Mouse (Mus musculus) leukemia stem cell, adult 10-12 weeks (primary cell): ENCODE data around the gene 4930503B20Rik. TPM values are rescaled to one million over a fixed set of nuclear protein-coding genes. Genes with fewer than 3 reads are reported as not detected.

Source experiments
- polyA plus RNA-seq: library from polyadenylated mRNA; stranded (reverse); fragments of >175 nt; gene quantifications from 2 replicates; pipeline ENCODE4 v1.2.3, GENCODE M21; 2012; ENCODE audit warnings: low replicate concordance

Gene 4930503B20Rik
- not detected in 2 replicates for polyA plus RNA-seq

GRCm38 (mm10) chr3:146651217-146651616 lies at the start of gene 4930503B20Rik:
TSS of gene 4930503B20Rik (minus strand) at chr3:146651317.

GRCm38 (mm10) chr3:146684811-146685675 lies 33.9 kb upstream of the 4930503B20Rik start, which contains the start of gene Samd13:
TSS of gene Samd13 (minus strand) at chr3:146685592.

GRCm38 (mm10) chr3:146615496-146615895 lies 35.6 kb downstream of the 4930503B20Rik start, which contains the start of gene Dnase2b:
TSS of gene Dnase2b (minus strand) at chr3:146615596.

Other genes with a start within 250 kb of the 4930503B20Rik start
- gene Ssx2ip, start 246.7 kb downstream of the 4930503B20Rik start, polyA plus RNA-seq = 8.4 and 11.3 TPM in 2 replicates
- gene Ctbs, start 201.5 kb downstream of the 4930503B20Rik start, polyA plus RNA-seq = 7.8 and 18.0 TPM in 2 replicates
- 0.09 and 0.55 TPM in 2 replicates for gene Spata1, start 151.6 kb downstream of the 4930503B20Rik start, polyA plus RNA-seq
- gene Gng5, start 151.5 kb downstream of the 4930503B20Rik start, polyA plus RNA-seq = 48.5 and 59.4 TPM in 2 replicates
- gene Rpf1, start 129.9 kb downstream of the 4930503B20Rik start, polyA plus RNA-seq = 10.2 and 13.3 TPM in 2 replicates
- 0.08 TPM in 1 of 2 replicates, not detected in the other for gene Uox, start 80.9 kb downstream of the 4930503B20Rik start, polyA plus RNA-seq
- not detected in 2 replicates for gene Dnase2b, start 35.7 kb downstream of the 4930503B20Rik start, polyA plus RNA-seq
- gene Samd13, start 34.3 kb upstream of the 4930503B20Rik start, polyA plus RNA-seq = not detected in 2 replicates
- 5.5 and 10.1 TPM in 2 replicates for gene Prkacb, start 161.7 kb upstream of the 4930503B20Rik start, polyA plus RNA-seq
- 0.07 TPM in 1 of 2 replicates, not detected in the other for gene Ttll7, start 201.1 kb upstream of the 4930503B20Rik start, polyA plus RNA-seq